Mouse (Mus musculus) pancreas, adult 10 weeks (tissue): ENCODE measurements around the gene Slc35f6. TPM values are rescaled to one million over a fixed set of nuclear protein-coding genes. Genes with fewer than 3 reads are reported as not detected.

Experiments
- polyA plus RNA-seq: library from polyadenylated mRNA; stranded (reverse); fragments of 350-450 nt; fragmentation: Illumina TruSeq; extraction: RNeasy Lipid Tissue Mini Kit (QIAGEN cat#74804); gene quantifications from one replicate; pipeline ENCODE4 v1.2.3, GENCODE M21; 2015; ENCODE audit warnings: low read depth, low replicate concordance; ENCODE audit not compliant: insufficient read depth

Slc35f6 gene
- 4.7 TPM for polyA plus RNA-seq

GRCm38 (mm10) chr5:30647815-30648560 lies at the start of gene Slc35f6:
Gene Slc35f6, plus strand, starts transcription at chr5:30647933.

GRCm38 (mm10) chr5:30666391-30667195 lies 18.9 kb downstream of the Slc35f6 start, which contains the start of gene Cenpa:
Gene Cenpa, plus strand, starts transcription at chr5:30666777.

Other genes starting within 250 kb of the Slc35f6 start
- 0.17 TPM for gene Otof, start 186.0 kb upstream of the Slc35f6 start, polyA plus RNA-seq
- not detected for gene 1700001C02Rik, start 181.9 kb upstream of the Slc35f6 start, polyA plus RNA-seq
- gene Cib4, start 102.1 kb upstream of the Slc35f6 start, polyA plus RNA-seq, result not detected
- 1.2 TPM for gene Kcnk3, start 59.8 kb upstream of the Slc35f6 start, polyA plus RNA-seq
- 2.0 TPM for gene Cenpa, start 18.8 kb downstream of the Slc35f6 start, polyA plus RNA-seq
- 0.70 TPM for gene Dpysl5, start 63.6 kb downstream of the Slc35f6 start, polyA plus RNA-seq
- gene Mapre3, start 166.7 kb downstream of the Slc35f6 start, polyA plus RNA-seq, result 13.9 TPM
- gene Tmem214, start 220.1 kb downstream of the Slc35f6 start, polyA plus RNA-seq, result 66.6 TPM
- gene Agbl5, start 240.8 kb downstream of the Slc35f6 start, polyA plus RNA-seq, result 5.4 TPM